In the genomic region with DNA sequence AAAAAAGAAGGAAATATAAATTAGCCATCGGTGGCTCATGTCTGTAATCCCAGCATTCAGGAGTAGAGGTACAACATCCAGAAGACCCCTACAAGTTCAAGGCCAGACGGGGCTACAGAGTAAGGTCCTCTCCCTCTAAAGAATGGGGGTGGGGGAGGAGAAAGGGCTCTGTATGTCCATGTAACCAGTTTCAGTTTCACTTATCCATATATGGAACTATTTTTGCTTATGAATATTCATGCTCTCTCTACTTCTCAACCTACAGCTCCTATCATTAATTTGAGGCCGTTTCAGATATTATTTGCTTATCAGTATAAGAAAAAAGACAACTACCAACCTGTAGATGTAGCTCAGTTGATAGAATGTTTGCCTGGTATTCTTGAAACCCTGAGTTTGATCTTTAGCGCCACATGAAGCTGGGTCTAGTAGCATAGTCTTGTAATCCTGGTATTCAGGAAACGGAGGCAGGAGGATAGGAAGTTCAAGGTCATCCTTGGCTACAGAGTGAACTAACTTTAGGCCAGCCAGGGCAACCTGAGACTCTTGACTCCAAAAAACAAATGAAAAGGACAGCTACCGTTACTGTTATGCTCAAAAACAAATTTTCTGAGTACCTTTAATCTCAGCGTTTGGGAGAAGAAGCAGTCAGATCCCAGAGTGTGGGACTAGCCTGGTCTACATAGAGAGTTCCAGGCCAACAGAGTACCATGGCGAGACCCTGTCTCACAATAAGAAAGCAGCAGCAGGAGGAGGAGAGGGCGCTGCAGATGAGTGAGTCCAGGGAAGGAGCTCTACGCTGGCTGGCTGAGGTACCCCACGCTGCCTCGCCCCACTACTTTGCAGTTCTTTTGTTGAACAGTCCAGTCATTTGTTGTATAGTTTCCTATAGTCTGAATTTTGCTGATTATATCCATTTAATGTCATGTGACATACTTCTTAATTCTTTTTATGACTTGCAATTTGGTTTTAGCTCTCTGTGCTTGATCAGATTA, we compare ENCODE assay signal across 10 mouse cellular contexts. TPM values are rescaled to one million over a fixed set of nuclear protein-coding genes. Genes with fewer than 3 reads are reported as not detected.
DNase-seq lines count a peak whose midpoint lies in the region; ATAC-seq and TF ChIP-seq lines count a peak whose summit lies in the region.
"Had no signal": no experiment of that assay in that cellular context is flagged by ENCODE, and none has a peak within 500 bp of the region (broad histone marks: within the 10 kb centered on the region; RNA-seq: fewer than 3 reads in every experiment).

No protein-coding gene starts in this region.

- no peaks in the 10 kb centered on the region for H3K36me3 ChIP-seq in kidney, postnatal 0 days (ENCODE audit: insufficient read depth, low read length)
- H3K36me3 ChIP-seq in kidney, embryonic 16.5 days (ENCODE audit: insufficient read depth, low read length): no peaks in the 10 kb centered on the region
- peaks cover 48% of the 10 kb centered on the region for H3K36me3 ChIP-seq in G1E (replicated peaks)
- no peaks in the 10 kb centered on the region for H3K36me3 ChIP-seq in myocyte (ENCODE audit: control insufficient read depth, insufficient read depth)
- no peaks in the 10 kb centered on the region for H3K36me3 ChIP-seq in midbrain, embryonic 10.5 days
- H3K36me3 ChIP-seq in midbrain, embryonic 14.5 days (ENCODE audit: control insufficient read depth, insufficient read depth, low read length): no peaks in the 10 kb centered on the region
- H3K36me3 ChIP-seq: forebrain, embryonic 12.5 days had no signal

- H3K9me3 ChIP-seq in kidney, postnatal 0 days (replicated peaks; ENCODE audit: low read length): no peaks in the 10 kb centered on the region
- no peaks in the 10 kb centered on the region for H3K9me3 ChIP-seq in kidney, embryonic 16.5 days (ENCODE audit: low read length)
- no peaks in the 10 kb centered on the region for H3K9me3 ChIP-seq in G1E (replicated peaks)
- peaks cover 2% of the 10 kb centered on the region; the same call in 1 of the 2 replicates for H3K9me3 ChIP-seq in midbrain, embryonic 10.5 days (replicated peaks)
- H3K9me3 ChIP-seq in midbrain, embryonic 14.5 days (ENCODE audit: control insufficient read depth, low read length): no peaks in the 10 kb centered on the region
- H3K9me3 ChIP-seq: forebrain, embryonic 12.5 days had no signal

- no peak overlapping the region for H3K4me3 ChIP-seq in kidney, postnatal 0 days (replicated peaks; ENCODE audit: low read depth, low read length)
- H3K4me3 ChIP-seq in kidney, embryonic 16.5 days (ENCODE audit: low read length): no peak overlapping the region
- H3K4me3 ChIP-seq in G1E (ENCODE audit: low read depth, low read length): peak overlapping the region; percentile 62; the same call in 1 of the 2 replicates
- H3K4me3 ChIP-seq in myocyte: no peak overlapping the region
- no peak overlapping the region for H3K4me3 ChIP-seq in midbrain, embryonic 10.5 days
- H3K4me3 ChIP-seq in midbrain, embryonic 14.5 days (replicated peaks; ENCODE audit: low read depth, low read length): no peak overlapping the region
- H3K4me3 ChIP-seq: forebrain, embryonic 12.5 days had no signal

- H3K4me2 ChIP-seq in kidney, postnatal 0 days (ENCODE audit: low read length): no peak overlapping the region
- no peak overlapping the region for H3K4me2 ChIP-seq in kidney, embryonic 16.5 days (replicated peaks; ENCODE audit: low read depth, low read length)
- H3K4me2 ChIP-seq in myocyte (ENCODE audit: low read depth): peak overlapping the region; percentile 24
- no peak overlapping the region for H3K4me2 ChIP-seq in midbrain, embryonic 14.5 days (ENCODE audit: low read length)
- H3K4me2 ChIP-seq: forebrain, embryonic 12.5 days had no signal

- no peaks in the 10 kb centered on the region for H3K4me1 ChIP-seq in kidney, postnatal 0 days (replicated peaks; ENCODE audit: insufficient read depth, low read length)
- no peaks in the 10 kb centered on the region for H3K4me1 ChIP-seq in kidney, embryonic 16.5 days (ENCODE audit: insufficient read depth, low read length)
- H3K4me1 ChIP-seq in G1E (ENCODE audit: insufficient read depth, low read depth, low read length): peaks cover 58% of the 10 kb centered on the region
- no peaks in the 10 kb centered on the region for H3K4me1 ChIP-seq in midbrain, embryonic 10.5 days
- H3K4me1 ChIP-seq in midbrain, embryonic 14.5 days (ENCODE audit: control insufficient read depth, insufficient read depth, low read length): no peaks in the 10 kb centered on the region

- no peak for TF ChIP-seq CTCF in kidney, postnatal 0 days (IDR thresholded peaks at IDR 0.05; ENCODE audit: low read depth)
- no peak for TF ChIP-seq CTCF in G1E (IDR thresholded peaks at IDR 0.05; ENCODE audit: low read depth, low read length)

- TF ChIP-seq POLR2A in myocyte (IDR thresholded peaks at IDR 0.05; ENCODE audit: insufficient read length, low read depth): no peak

- 80% methylated on average over 12 of the region's 12 CpGs for WGBS in kidney, postnatal 0 days
- WGBS in kidney, embryonic 16.5 days: 79% methylated on average over 12 of the region's 12 CpGs
- WGBS in midbrain, embryonic 10.5 days: 85% methylated on average over 12 of the region's 12 CpGs
- 83% methylated on average over 12 of the region's 12 CpGs for WGBS in midbrain, embryonic 14.5 days

- peak; percentile 33 for DNase-seq in kidney, postnatal 0 days (ENCODE audit: low spot score)
- no peak for DNase-seq in G1E (ENCODE audit: low spot score)
- DNase-seq in induced T-regulatory cell, adult 2 months (ENCODE audit: low read depth): peak; percentile 62
- no peak for DNase-seq in midbrain, embryonic 10.5 days (ENCODE audit: low spot score)
- no peak for DNase-seq in layer of hippocampus, adult 18-20 months (ENCODE audit: low spot score in 2 of 2)
- DNase-seq in midbrain, embryonic 14.5 days: no peak
- DNase-seq: cerebellum, adult 11 months had no signal

- no peak overlapping the region for H3K27ac ChIP-seq in kidney, postnatal 0 days
- H3K27ac ChIP-seq in kidney, embryonic 16.5 days (ENCODE audit: low read length): no peak overlapping the region
- no peak overlapping the region for H3K27ac ChIP-seq in midbrain, embryonic 10.5 days (replicated peaks)
- H3K27ac ChIP-seq in midbrain, embryonic 14.5 days (replicated peaks; ENCODE audit: low read depth, low read length): no peak overlapping the region
- H3K27ac ChIP-seq: forebrain, embryonic 12.5 days had no signal

- no peaks in the 10 kb centered on the region for H3K27me3 ChIP-seq in kidney, postnatal 0 days (ENCODE audit: insufficient read depth, low read length)
- no peaks in the 10 kb centered on the region for H3K27me3 ChIP-seq in kidney, embryonic 16.5 days (ENCODE audit: insufficient read depth, low read length)
- H3K27me3 ChIP-seq in G1E (ENCODE audit: insufficient read depth, low read length) (no peaks in the 10 kb centered on the region), myocyte (ENCODE audit: control insufficient read depth, insufficient read depth, insufficient read length) (no peaks in the 10 kb centered on the region)
- H3K27me3 ChIP-seq in midbrain, embryonic 10.5 days (ENCODE audit: low read depth, poor library complexity, severe bottlenecking): no peaks in the 10 kb centered on the region
- H3K27me3 ChIP-seq in midbrain, embryonic 14.5 days (ENCODE audit: control insufficient read depth, insufficient read depth, low read length): no peaks in the 10 kb centered on the region
- H3K27me3 ChIP-seq: forebrain, embryonic 12.5 days had no signal

- no peak overlapping the region for H3ac ChIP-seq in myocyte (ENCODE audit: control insufficient read depth, insufficient read length)

- no peaks in the 10 kb centered on the region for H3K79me2 ChIP-seq in myocyte (ENCODE audit: control insufficient read depth, insufficient read depth)

- no peak for ATAC-seq in kidney, postnatal 0 days (replicated peaks; ENCODE audit: low FRiP score, low read depth)
- ATAC-seq in kidney, embryonic 16.5 days (ENCODE audit: low FRiP score, low TSS enrichment): no peak
- ATAC-seq in G1E (ENCODE audit: extremely low read depth, insufficient number of reproducible peaks, low FRiP score, poor library complexity, severe bottlenecking): peak; percentile 28
- ATAC-seq in midbrain, embryonic 14.5 days (ENCODE audit: low FRiP score, low TSS enrichment): no peak

- no peak overlapping the region for H3K9ac ChIP-seq in kidney, postnatal 0 days (ENCODE audit: low read depth, low read length)
- no peak overlapping the region for H3K9ac ChIP-seq in kidney, embryonic 16.5 days (replicated peaks; ENCODE audit: low read length)
- H3K9ac ChIP-seq in midbrain, embryonic 14.5 days (replicated peaks; ENCODE audit: low read length): no peak overlapping the region
- H3K9ac ChIP-seq: forebrain, embryonic 12.5 days had no signal

TF ChIP-seq in myocyte, 11 proteins besides CTCF, POLR2A, EP300 and RAD21 (continues in another document):
- TF ChIP-seq TCF12 (IDR thresholded peaks at IDR 0.05; ENCODE audit: insufficient read depth, poor library complexity, severe bottlenecking) (no peak), TCF3 (IDR thresholded peaks at IDR 0.05; ENCODE audit: insufficient read length, low read depth) (no peak), SRF (IDR thresholded peaks at IDR 0.05; ENCODE audit: control insufficient read depth, insufficient read length, low read depth) (no peak), USF1 (IDR thresholded peaks at IDR 0.05; ENCODE audit: low read depth) (no peak), MYOD1 (IDR thresholded peaks at IDR 0.05; ENCODE audit: control insufficient read depth in 1 of 3, insufficient read length in 2 of 3, low read depth in 2 of 3) (no peak)

RNA-seq across cellular contexts. Expression of a gene that starts 5.8 kb away (rescaled TPM):
- polyA plus RNA-seq in kidney, postnatal 0 days (2015; fragmentation: Nextera tagmentation; extraction: Ambion mirVana): 0.22 and 0.42 TPM in 2 replicates
- 1.1 and 1.8 TPM in 2 replicates for polyA plus RNA-seq in kidney, embryonic 16.5 days (2015; fragmentation: Nextera tagmentation; extraction: Ambion mirVana)
- total RNA-seq in G1E (2014; fragmentation: Nextera tagmentation): 28.1 and 30.8 TPM in 2 replicates
- total RNA-seq in G1E (2017): 8.5 and 9.0 TPM in 2 replicates
- 0.02 TPM in 1 of 2 replicates, not detected in the other for polyA plus RNA-seq in G1E (2012)
- 0.02 TPM for polyA plus RNA-seq in myocyte (2012; fragmentation: generic; extraction: Trizol)
- polyA plus RNA-seq in midbrain, embryonic 10.5 days (2016; fragmentation: Nextera tagmentation; extraction: Ambion mirVana): 0.93 and 1.4 TPM in 2 replicates
- 1 to 10 TPM; 1.4 to 1.5 TPM for total RNA-seq in layer of hippocampus, adult 18-20 months (2021)
- 1.4 and 1.5 TPM in 2 replicates for polyA plus RNA-seq in midbrain, embryonic 14.5 days (2014; fragmentation: Nextera tagmentation; extraction: Ambion mirVana)

RNA-seq across cellular contexts. Expression of a gene that starts 16.7 kb away (rescaled TPM):
- polyA plus RNA-seq in kidney, postnatal 0 days (2015; fragmentation: Nextera tagmentation; extraction: Ambion mirVana): 14.8 and 17.1 TPM in 2 replicates
- 22.6 and 24.0 TPM in 2 replicates for polyA plus RNA-seq in kidney, embryonic 16.5 days (2015; fragmentation: Nextera tagmentation; extraction: Ambion mirVana)
- total RNA-seq in G1E (2014; fragmentation: Nextera tagmentation) (259 and 261 TPM in 2 replicates), G1E (2017) (46.4 and 57.0 TPM in 2 replicates)
- polyA plus RNA-seq in G1E (2012) (177 and 180 TPM in 2 replicates), myocyte (2012; fragmentation: generic; extraction: Trizol) (6.4 TPM)
- polyA plus RNA-seq in midbrain, embryonic 10.5 days (2016; fragmentation: Nextera tagmentation; extraction: Ambion mirVana): 13.7 and 17.8 TPM in 2 replicates
- total RNA-seq in layer of hippocampus, adult 18-20 months (2021): 10 to 100 TPM; 45.1 to 50.3 TPM
- polyA plus RNA-seq in midbrain, embryonic 14.5 days (2014; fragmentation: Nextera tagmentation; extraction: Ambion mirVana): 13.1 and 15.7 TPM in 2 replicates

Comparison
In these comparisons a context has a peak if more than half of its experiments do, and no peak if none do; other contexts are left out.
1. DNase-seq: peak in kidney, postnatal 0 days (single experiment) and induced T-regulatory cell, adult 2 months (single experiment); none in G1E (single experiment), midbrain, embryonic 10.5 days (single experiment), layer of hippocampus, adult 18-20 months (0 of 2) and midbrain, embryonic 14.5 days (single experiment).